Mouse (Mus musculus): ENCODE data around the gene Stk32b. TPM values are rescaled to one million over a fixed set of nuclear protein-coding genes. Genes with fewer than 3 reads are reported as not detected.

Gene Stk32b
- polyA plus RNA-seq, 1 experiment from 2014 or later = 11.6 TPM

DNA sequence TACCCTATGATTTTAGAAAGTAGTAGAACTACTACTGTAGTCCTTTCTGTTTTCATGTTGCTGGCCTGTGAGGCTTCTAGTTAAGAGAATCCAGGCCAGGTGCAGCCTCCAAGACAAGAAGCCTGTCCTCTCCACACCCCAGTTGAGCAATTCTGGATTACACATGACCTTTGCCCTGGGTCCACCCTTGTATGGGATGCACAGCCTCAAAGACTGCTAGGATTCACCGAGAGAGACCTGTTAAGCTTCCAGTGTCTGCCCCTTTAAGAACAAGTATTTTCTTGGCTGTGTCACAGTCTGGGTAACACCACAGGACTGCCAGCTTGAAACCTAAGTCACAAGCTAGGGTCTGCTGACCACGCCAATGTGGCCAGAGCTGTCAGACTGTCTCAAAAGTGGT, 258.7 kb downstream of the Stk32b start:
- Histone ChIP-seq H3K4me2 (ENCODE audit: low read depth) (no peak overlapping the region), H3K9ac (ENCODE audit: low read length) (no peak overlapping the region), H3K4me3 (ENCODE audit: low read depth, low read length) (no peak overlapping the region), H3K36me3 (ENCODE audit: control insufficient read depth, insufficient read depth, low read length) (no peaks in the 10 kb centered on the region), H3K9me3 (ENCODE audit: control insufficient read depth, low read length) (no peaks in the 10 kb centered on the region), H3K27ac (ENCODE audit: low read depth, low read length) (no peak overlapping the region), H3K27me3 (ENCODE audit: control insufficient read depth, insufficient read depth, low read length) (no peaks in the 10 kb centered on the region), H3K4me1 (ENCODE audit: control insufficient read depth, insufficient read depth, low read length) (no peaks in the 10 kb centered on the region)
- WGBS = 66% methylated on average over 2 of the region's 2 CpGs
- DNase-seq (ENCODE audit: low spot score) (no peak), ATAC-seq (ENCODE audit: insufficient read depth, low FRiP score, low TSS enrichment) (no peak)

DNA sequence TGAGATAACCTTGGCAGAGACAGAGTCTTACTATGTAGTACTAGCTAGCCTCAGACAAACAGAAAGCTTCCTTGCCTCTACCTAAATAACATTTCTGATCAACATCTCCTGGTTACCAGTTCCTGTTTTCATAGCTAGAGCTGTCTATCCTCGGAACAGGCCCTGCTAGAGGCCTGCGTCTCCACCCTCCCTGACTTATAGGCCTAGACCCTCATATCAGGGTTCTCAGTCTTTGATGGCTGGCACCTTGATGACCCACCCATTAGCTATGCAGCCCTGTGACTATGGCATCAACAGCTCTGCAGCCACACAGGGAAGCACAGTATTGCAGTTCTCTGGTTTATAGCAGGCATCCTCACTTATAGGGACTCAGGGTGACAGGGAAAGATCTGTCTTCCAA, 259.1 kb downstream of the Stk32b start:
- Histone ChIP-seq H3K36me3 (ENCODE audit: control insufficient read depth, insufficient read depth, low read length) (no peaks in the 10 kb centered on the region), H3K27ac (ENCODE audit: low read depth, low read length) (no peak overlapping the region), H3K4me3 (ENCODE audit: low read depth, low read length) (no peak overlapping the region), H3K4me1 (ENCODE audit: control insufficient read depth, insufficient read depth, low read length) (no peaks in the 10 kb centered on the region), H3K9ac (ENCODE audit: low read length) (no peak overlapping the region), H3K4me2 (ENCODE audit: low read depth) (no peak overlapping the region), H3K9me3 (ENCODE audit: control insufficient read depth, low read length) (no peaks in the 10 kb centered on the region), H3K27me3 (ENCODE audit: control insufficient read depth, insufficient read depth, low read length) (no peaks in the 10 kb centered on the region)
- ATAC-seq (ENCODE audit: insufficient read depth, low FRiP score, low TSS enrichment) (no peak), DNase-seq (ENCODE audit: low spot score) (no peak)
- 89% methylated on average over 2 of the region's 2 CpGs for WGBS

DNA sequence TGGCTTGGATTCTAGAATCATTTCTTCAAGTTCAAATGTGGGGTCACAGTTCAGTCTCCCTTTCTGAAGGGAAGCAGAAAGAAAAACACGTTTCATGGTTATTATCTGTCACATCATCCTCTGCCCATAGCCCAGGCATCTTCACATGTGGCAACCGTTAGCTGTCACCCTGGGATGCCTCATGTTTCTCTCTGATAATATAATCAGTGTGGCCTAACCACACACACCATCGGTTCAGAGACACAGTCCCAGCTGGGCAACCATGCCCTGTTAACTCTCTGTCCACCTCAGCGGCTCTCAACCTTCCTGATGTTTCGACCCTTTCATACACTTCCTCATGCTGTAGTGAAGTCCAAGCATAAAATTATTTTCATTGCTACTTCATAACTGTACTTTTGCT, 259.8 kb downstream of the Stk32b start:
- Histone ChIP-seq H3K27ac (ENCODE audit: low read depth, low read length) (no peak overlapping the region), H3K9ac (ENCODE audit: low read length) (no peak overlapping the region), H3K9me3 (ENCODE audit: control insufficient read depth, low read length) (no peaks in the 10 kb centered on the region), H3K4me1 (ENCODE audit: control insufficient read depth, insufficient read depth, low read length) (no peaks in the 10 kb centered on the region), H3K4me2 (ENCODE audit: low read depth) (no peak overlapping the region), H3K27me3 (ENCODE audit: control insufficient read depth, insufficient read depth, low read length) (no peaks in the 10 kb centered on the region), H3K4me3 (ENCODE audit: low read depth, low read length) (no peak overlapping the region), H3K36me3 (ENCODE audit: control insufficient read depth, insufficient read depth, low read length) (no peaks in the 10 kb centered on the region)
- DNase-seq (ENCODE audit: low spot score) (no peak), ATAC-seq (ENCODE audit: insufficient read depth, low FRiP score, low TSS enrichment) (no peak)
- WGBS = 75% methylated on average over 5 of the region's 5 CpGs

DNA sequence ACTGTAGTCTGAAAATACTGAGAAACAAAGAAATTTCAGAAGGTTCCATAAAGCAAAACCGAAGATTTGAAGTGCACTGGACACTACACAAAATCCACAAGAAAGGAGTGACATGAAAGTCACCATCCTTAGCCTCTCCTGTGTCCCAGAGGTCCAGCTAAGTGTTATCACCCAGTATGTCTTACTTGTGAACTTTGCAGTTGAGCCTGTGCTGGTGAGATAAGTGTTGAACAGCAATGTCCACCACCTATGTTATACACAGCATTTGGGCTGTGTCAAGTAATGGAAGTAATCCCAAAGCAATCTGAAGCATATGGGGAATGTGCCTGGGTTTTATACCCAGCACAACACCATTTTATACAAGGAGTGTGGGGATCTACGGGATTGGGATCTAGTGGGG, 260.4 kb downstream of the Stk32b start:
- H3K9me3 ChIP-seq (ENCODE audit: control insufficient read depth, low read length) = no peaks in the 10 kb centered on the region
- no peaks in the 10 kb centered on the region for H3K36me3 ChIP-seq (ENCODE audit: control insufficient read depth, insufficient read depth, low read length)
- no peak overlapping the region for H3K4me2 ChIP-seq (ENCODE audit: low read depth)
- no peak for ATAC-seq (ENCODE audit: insufficient read depth, low FRiP score, low TSS enrichment)
- H3K4me3 ChIP-seq (ENCODE audit: low read depth, low read length) = no peak overlapping the region
- no peak overlapping the region for H3K27ac ChIP-seq (ENCODE audit: low read depth, low read length)
- no peak overlapping the region for H3K9ac ChIP-seq (ENCODE audit: low read length)
- WGBS = 83% methylated on average over 2 of the region's 2 CpGs
- no peak for DNase-seq (ENCODE audit: low spot score)
- no peaks in the 10 kb centered on the region for H3K4me1 ChIP-seq (ENCODE audit: control insufficient read depth, insufficient read depth, low read length)
- H3K27me3 ChIP-seq (ENCODE audit: control insufficient read depth, insufficient read depth, low read length) = no peaks in the 10 kb centered on the region

DNA sequence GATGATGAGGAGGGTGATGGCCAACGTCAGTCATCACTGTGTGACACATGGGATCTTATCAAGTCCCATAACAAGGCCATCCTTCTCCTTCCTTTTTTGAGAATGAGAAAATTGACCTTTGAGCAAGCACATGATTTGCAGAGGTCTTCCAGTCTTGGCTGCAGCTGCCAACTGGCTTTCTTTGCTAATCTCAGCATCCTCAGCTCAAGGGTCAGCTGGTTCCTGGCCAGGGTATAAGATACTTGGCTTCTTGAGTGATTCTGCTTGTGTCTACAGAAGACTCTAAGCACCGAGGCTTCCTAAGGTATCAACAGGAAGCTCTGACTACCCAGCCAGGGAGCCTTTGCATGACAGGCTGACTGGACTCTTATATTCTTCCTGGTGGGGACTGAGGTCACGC, 269.4 kb downstream of the Stk32b start:
- DNase-seq (ENCODE audit: low spot score) (no peak), ATAC-seq (ENCODE audit: insufficient read depth, low FRiP score, low TSS enrichment) (no peak)
- H3K4me2 ChIP-seq (ENCODE audit: low read depth) = no peak overlapping the region
- H3K27ac ChIP-seq (ENCODE audit: low read depth, low read length) = no peak overlapping the region
- 88% methylated on average over 3 of the region's 3 CpGs for WGBS
- no peak overlapping the region for H3K4me3 ChIP-seq (ENCODE audit: low read depth, low read length)
- no peaks in the 10 kb centered on the region for H3K4me1 ChIP-seq (ENCODE audit: control insufficient read depth, insufficient read depth, low read length)
- no peaks in the 10 kb centered on the region for H3K27me3 ChIP-seq (ENCODE audit: control insufficient read depth, insufficient read depth, low read length)
- H3K36me3 ChIP-seq (ENCODE audit: control insufficient read depth, insufficient read depth, low read length) = no peaks in the 10 kb centered on the region
- no peaks in the 10 kb centered on the region for H3K9me3 ChIP-seq (ENCODE audit: control insufficient read depth, low read length)
- H3K9ac ChIP-seq (ENCODE audit: low read length) = no peak overlapping the region

DNA sequence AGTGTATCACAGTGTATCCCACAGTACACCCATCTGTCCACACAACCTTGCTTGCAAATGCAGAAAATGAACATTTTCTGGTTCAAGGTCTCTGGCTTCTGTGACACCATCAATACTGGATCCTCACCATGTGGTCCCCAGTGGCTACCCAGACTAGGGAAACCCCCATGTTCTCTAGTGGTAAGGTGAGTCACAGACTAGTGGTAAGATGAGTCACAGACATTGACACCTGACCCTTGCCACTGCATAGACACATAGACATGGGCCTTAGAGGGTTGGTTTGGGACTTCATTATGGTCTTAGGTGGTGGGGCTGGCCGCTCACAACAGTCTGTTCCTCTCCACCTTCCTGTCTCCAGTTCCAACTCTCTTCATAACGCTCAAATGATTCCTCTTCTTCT, 274.2 kb downstream of the Stk32b start:
- H3K4me2 ChIP-seq (ENCODE audit: low read depth) = no peak overlapping the region
- no peak overlapping the region for H3K27ac ChIP-seq (ENCODE audit: low read depth, low read length)
- no peaks in the 10 kb centered on the region for H3K27me3 ChIP-seq (ENCODE audit: control insufficient read depth, insufficient read depth, low read length)
- DNase-seq (ENCODE audit: low spot score) = no peak
- H3K9me3 ChIP-seq (ENCODE audit: control insufficient read depth, low read length) = no peaks in the 10 kb centered on the region
- 89% methylated on average over 2 of the region's 2 CpGs for WGBS
- no peaks in the 10 kb centered on the region for H3K36me3 ChIP-seq (ENCODE audit: control insufficient read depth, insufficient read depth, low read length)
- H3K4me1 ChIP-seq (ENCODE audit: control insufficient read depth, insufficient read depth, low read length) = no peaks in the 10 kb centered on the region
- H3K9ac ChIP-seq (ENCODE audit: low read length) = no peak overlapping the region
- H3K4me3 ChIP-seq (ENCODE audit: low read depth, low read length) = no peak overlapping the region
- ATAC-seq (ENCODE audit: insufficient read depth, low FRiP score, low TSS enrichment) = no peak

DNA sequence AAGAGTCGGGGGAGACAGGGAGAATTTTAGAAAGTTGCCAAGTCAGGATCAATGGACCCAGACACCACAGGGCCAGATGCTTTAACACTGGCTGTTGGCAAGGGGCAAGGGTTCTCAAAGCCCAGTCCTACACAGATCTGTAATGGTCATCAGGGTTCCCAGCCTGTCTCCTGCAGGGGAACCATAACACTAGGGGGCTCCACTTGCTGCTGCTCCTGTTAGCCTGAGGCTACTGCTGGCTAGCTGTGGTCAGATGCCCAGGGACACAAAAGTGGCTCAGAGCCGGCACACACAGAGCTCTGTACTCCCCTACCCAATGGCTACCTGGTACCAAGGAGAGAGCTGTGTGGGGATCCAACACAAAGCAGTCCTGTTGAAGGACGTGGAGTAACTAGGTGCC, 281.6 kb downstream of the Stk32b start:
- H3K27ac ChIP-seq (ENCODE audit: low read depth, low read length) = no peak overlapping the region
- H3K27me3 ChIP-seq (ENCODE audit: control insufficient read depth, insufficient read depth, low read length) = no peaks in the 10 kb centered on the region
- no peak for ATAC-seq (ENCODE audit: insufficient read depth, low FRiP score, low TSS enrichment)
- H3K4me2 ChIP-seq (ENCODE audit: low read depth) = no peak overlapping the region
- H3K9me3 ChIP-seq (ENCODE audit: control insufficient read depth, low read length) = no peaks in the 10 kb centered on the region
- DNase-seq (ENCODE audit: low spot score) = no peak
- 71% methylated on average over 3 of the region's 3 CpGs for WGBS
- no peaks in the 10 kb centered on the region for H3K36me3 ChIP-seq (ENCODE audit: control insufficient read depth, insufficient read depth, low read length)
- H3K9ac ChIP-seq (ENCODE audit: low read length) = no peak overlapping the region
- H3K4me1 ChIP-seq (ENCODE audit: control insufficient read depth, insufficient read depth, low read length) = no peaks in the 10 kb centered on the region
- H3K4me3 ChIP-seq (ENCODE audit: low read depth, low read length) = no peak overlapping the region

DNA sequence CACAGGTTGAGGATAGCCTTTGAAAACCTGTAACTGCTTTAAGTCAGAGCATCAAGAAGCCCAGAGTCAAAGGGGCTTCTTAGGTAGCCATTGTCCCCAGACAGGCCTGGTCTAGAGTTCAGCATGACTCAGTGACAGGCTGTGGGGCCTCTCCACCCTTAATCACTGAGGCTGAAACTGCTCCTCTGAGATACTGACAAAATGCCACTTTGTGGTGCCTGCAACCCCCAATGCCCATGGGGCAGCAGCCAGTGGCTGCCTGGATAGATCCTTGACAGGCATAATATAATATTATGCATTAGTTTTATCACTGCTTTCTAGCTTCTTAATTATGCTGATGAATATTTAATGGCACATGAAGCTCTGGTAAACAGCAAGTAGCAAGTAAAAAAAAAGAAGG, 289.8 kb downstream of the Stk32b start:
- no peak for ATAC-seq (ENCODE audit: insufficient read depth, low FRiP score, low TSS enrichment)
- Histone ChIP-seq H3K27ac (ENCODE audit: low read depth, low read length) (no peak overlapping the region), H3K9me3 (ENCODE audit: control insufficient read depth, low read length) (no peaks in the 10 kb centered on the region), H3K9ac (ENCODE audit: low read length) (no peak overlapping the region), H3K27me3 (ENCODE audit: control insufficient read depth, insufficient read depth, low read length) (no peaks in the 10 kb centered on the region), H3K4me3 (ENCODE audit: low read depth, low read length) (no peak overlapping the region), H3K4me1 (ENCODE audit: control insufficient read depth, insufficient read depth, low read length) (no peaks in the 10 kb centered on the region), H3K36me3 (ENCODE audit: control insufficient read depth, insufficient read depth, low read length) (no peaks in the 10 kb centered on the region; the same call in 1 of the 2 replicates), H3K4me2 (ENCODE audit: low read depth) (no peak overlapping the region)
- DNase-seq (ENCODE audit: low spot score) = no peak

DNA sequence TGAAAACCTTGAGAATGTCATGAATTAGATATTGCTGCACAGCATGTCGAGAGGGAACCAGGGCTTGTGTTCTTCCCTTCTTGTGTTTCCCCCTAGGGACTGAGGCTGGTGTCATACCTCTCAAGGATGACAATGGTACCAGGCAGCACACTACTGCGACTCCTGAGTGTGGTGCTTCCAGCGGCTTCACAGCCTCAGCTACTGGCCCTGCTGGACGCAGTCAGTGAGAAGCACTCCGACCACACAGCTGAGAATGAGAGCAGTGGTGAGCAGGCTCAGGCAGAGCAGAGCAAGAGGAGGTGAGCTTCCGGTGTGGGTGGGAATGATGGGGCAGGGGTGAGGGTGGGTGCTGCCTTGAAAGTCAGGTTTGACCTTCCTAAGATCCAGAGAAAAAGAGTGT, 297.9 kb downstream of the Stk32b start:
- no peaks in the 10 kb centered on the region for H3K27me3 ChIP-seq (ENCODE audit: control insufficient read depth, insufficient read depth, low read length)
- H3K9ac ChIP-seq (ENCODE audit: low read length) = no peak overlapping the region
- no peaks in the 10 kb centered on the region for H3K9me3 ChIP-seq (ENCODE audit: control insufficient read depth, low read length)
- H3K36me3 ChIP-seq (ENCODE audit: control insufficient read depth, insufficient read depth, low read length) = peaks cover 2% of the 10 kb centered on the region
- WGBS = 91% methylated on average over 6 of the region's 6 CpGs
- H3K4me2 ChIP-seq (ENCODE audit: low read depth) = no peak overlapping the region
- H3K4me1 ChIP-seq (ENCODE audit: control insufficient read depth, insufficient read depth, low read length) = no peaks in the 10 kb centered on the region
- ATAC-seq (ENCODE audit: insufficient read depth, low FRiP score, low TSS enrichment) (no peak), DNase-seq (ENCODE audit: low spot score) (no peak)
- H3K27ac ChIP-seq (ENCODE audit: low read depth, low read length) = no peak overlapping the region
- no peak overlapping the region for H3K4me3 ChIP-seq (ENCODE audit: low read depth, low read length)

Data from neural tube, embryonic 11.5 days (tissue).